Mouse (Mus musculus): Measurements from ENCODE around the gene Slf2. TPM values are rescaled to one million over a fixed set of nuclear protein-coding genes. Genes with fewer than 3 reads are reported as not detected.

The Slf2 gene
- total RNA-seq, 2 experiments from 2014 or later = 21.4 to 23.3 TPM

DNA sequence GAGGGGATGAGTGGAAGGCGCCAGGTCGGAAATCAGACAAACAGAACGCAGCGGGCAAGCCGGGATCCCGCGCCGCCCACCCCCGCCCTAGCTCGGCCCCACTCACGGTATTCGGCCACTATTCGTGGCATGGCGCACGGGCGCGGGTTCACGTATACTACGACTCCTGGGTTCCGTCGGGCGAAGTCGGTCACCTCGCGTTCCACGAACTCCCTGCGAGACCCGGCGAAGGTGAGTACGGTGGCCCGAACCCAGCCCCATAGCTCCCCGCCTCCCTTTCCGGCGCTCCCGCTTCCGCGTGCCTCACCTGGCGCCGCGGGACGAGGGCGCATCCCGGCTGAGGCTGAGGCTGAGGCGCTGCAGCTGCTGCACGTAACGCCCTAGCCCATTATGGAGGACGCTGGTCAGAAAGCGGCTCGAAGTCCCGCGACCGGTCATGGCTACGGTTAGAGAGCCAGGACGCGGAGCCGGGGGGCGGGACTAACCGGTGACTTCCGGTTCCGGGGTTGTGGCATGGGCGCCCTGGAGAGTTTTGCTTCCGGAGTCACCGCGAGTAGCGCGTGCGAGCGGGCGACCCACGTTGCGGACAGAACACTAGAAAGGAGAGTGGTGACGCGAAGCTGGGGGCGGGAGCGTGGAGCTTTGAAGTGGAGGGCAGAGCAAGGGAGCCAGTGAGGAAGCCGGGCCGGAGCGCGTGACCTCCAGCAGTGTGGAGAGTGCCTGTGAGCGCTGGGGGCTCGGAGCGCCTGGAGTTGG, 75.2 kb downstream of the Slf2 start, which contains the start of gene Mrpl43:
Gene Mrpl43, minus strand, starts transcription at position 486 of the 756 bp plus-strand sequence.
- peak; percentile 97 to 99 for DNase-seq
- intact Hi-C loops (cut with DNase I) = loop anchor here (5.0 kb wide), 1 partner anchor 74 kb away; the partner anchor contains the start of gene Slf2

DNA sequence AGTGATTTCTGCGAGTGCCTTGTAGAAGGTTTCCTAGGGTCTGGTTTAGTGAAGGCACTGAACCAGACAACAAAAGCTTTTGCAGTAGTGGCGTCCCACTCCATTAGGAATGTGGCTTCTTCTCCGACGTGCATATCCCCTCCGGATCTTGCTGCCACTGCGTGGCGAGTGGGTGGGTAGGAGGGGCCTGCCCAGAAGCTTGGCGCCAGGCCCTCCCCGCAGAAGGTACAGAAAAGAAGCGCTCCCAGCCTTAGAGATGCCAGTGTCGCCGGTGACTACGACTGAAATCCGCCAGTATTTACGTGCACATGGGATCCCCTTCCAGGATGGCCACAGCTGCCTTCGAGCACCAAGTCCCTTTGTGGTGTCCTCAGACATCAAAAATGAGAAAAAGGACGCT, 76.1 kb downstream of the Slf2 start:
- no peak for DNase-seq
- intact Hi-C loops (cut with DNase I) = loop anchor here (5.0 kb wide), 1 partner anchor 75 kb away; the partner anchor contains the start of gene Slf2

DNA sequence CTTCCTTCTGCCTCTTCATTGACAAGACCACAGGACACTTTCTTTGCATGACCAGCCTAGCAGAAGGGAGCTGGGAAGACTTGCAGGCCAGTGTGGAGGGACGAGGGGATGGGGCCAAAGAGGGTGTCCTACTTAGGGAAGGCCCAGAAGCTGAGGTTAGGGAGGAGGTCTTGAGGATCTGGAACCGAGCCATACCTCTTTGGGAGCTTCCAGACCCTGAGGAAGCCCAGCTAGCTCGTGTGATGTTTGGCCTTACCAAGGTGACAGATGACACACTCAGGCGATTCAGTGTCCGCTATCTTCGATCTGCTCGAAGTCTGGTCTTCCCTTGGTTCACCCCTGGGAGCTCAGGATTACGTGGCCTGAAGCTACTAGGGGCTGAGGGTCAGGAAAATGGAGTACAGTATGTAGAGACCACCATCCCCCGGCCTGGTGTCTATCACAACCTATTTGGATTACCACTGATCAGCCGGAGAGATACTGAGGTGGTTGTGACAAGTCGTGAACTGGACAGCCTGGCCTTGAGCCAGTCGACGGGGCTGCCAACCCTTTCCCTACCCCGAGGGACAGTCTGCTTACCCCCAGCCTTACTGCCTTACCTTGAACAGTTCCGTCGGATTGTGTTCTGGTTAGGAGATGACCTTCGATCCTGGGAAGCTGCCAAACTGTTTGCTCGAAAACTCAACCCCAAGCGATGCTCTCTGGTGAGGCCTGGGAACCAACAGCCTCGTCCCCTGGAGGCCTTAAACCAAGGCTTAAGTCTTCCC, 76.7 kb downstream of the Slf2 start:
- intact Hi-C loops (cut with DNase I) = loop anchor here (5.0 kb wide), 1 partner anchor 75 kb away; the partner anchor contains the start of gene Slf2
- peak in 1 of 2 experiments; percentile 10 for DNase-seq

DNA sequence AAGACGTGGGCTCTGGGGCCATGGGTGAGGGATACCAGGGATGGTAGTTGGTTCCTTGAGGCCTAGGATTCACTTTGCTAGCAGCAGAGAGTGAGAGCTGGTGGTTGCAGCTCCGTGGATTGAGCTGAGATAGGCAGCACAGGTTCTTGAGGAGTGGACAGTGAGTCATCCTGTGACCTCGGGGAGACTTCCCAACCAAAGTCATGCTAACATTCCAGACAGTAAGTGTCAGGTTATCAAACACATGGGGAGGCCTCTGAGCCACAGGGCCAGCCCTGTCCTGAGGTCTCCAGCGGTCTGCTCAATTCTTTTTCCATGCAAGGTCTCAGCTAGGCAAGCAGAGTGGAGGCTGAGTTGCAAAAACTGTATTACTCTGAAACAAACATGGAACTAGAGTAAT, 79.7 kb downstream of the Slf2 start:
- intact Hi-C loops (cut with DNase I) = no loop called here
- DNase-seq = no peak

DNA sequence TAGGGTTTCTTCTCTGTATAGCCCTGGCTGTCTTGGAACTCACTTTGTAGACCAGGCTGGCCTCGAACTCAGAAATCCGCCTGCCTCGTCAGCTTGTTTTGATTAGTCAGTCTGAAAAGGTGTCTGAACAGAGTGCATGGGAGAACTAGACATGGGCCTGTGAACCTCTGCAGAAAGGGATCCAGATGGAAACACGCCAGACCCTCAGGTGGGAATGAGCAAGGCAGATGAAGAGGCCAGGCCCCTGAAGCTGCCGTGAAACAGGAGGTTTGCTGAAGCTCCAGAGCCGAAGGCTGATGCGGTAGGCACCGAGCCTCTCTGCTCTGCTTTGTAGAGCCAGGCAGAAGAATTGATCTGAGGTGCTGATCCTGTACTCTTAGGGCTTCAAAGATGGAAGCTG, 81.3 kb downstream of the Slf2 start:
- intact Hi-C loops (cut with DNase I) = loop anchor here (1.0 kb wide), 1 partner anchor 19 kb away; no protein-coding TSS in a partner anchor
- DNase-seq = peak in 1 of 2 experiments; percentile 5

DNA sequence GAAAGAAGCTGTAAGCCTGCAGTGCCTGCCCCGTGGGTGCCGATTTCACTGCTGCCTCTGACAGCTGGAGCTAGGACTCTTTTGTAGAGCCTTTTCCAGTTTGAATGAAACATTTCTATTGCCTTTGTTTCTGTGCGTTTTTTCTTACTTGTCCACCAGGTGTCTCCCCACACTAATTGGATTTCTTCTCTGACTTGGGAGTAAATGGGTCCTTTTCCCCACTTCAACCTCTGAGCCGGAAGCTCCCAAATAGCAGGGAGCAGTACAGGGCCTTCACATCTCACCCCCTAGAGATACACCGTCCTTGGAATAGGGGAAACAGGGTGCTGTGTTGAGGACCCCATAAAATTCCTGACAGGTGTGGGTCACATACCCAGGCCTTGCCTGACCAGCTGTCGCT, 81.7 kb downstream of the Slf2 start:
- DNase-seq = peak in 1 of 2 experiments; percentile 28
- intact Hi-C loops (cut with DNase I) = loop anchor here (1.0 kb wide), 1 partner anchor 19 kb away; no protein-coding TSS in a partner anchor

DNA sequence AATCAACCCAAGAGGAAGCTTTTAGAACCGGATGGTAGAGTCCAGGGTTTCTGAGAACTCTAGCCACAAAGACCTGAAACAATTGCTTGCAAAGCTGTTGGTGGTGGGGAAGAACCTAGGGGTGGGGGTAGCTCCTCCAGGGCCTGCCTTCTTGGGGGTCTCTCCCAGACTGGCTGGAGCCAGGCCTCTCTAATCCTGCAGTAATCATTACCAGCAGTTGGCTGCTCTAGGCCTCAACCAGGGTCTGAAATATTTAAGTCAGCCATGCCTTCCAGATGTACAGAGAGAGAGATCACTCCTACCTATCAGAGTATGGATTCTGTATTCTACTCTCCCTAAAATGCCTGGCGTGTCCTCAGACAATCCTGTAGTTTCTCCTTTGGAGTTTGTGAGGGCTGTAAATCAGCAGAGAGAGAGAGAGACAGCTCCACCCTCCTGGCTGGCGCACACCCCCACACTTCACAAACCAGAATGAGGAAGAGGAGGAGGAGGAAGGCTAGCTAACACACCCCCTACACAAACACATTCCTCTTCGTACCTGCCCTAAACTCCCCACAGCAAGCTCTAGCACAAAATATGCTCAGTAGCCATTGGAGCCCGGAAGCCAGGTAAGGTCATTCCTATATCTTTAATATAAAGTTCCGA, 82.8 kb downstream of the Slf2 start:
- DNase-seq = no peak
- intact Hi-C loops (cut with DNase I) = no loop called here

DNA sequence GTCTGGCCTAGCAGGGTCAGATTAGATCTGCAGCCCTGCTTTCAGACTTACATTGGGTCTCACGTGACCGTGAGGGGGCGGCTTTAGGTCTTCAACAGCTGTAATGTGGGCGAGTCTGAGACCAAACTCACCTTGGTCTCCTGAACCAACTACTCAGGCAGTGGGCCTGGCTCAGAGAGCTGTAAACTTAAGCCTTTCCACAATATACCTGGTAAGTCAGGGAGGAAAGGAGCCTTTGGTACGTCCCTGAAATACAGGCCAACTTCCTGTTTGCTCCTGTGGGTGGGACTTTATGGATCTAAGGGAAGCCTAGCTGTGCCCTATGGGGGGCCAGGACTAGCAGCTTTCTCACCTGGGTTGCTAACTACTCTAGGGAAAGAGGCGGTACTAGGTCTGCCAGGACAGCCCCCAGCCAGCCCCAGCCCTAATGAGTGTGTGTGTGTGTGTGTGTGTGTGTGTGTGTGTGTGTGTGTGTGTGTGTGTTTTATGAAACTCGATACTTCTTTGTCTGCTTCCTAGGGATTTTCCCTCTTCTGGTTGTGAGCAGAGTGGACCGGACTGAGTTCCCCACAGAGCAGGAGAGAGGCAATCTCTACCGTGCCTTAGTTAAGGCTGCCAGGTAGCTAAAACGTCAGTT, 83.5 kb downstream of the Slf2 start, which contains the start of gene Lzts2:
Gene Lzts2, plus strand, starts transcription at position 80 of the 637 bp plus-strand sequence.
- intact Hi-C loops (cut with DNase I) = no loop called here
- peak; percentile 15 to 21 for DNase-seq

DNA sequence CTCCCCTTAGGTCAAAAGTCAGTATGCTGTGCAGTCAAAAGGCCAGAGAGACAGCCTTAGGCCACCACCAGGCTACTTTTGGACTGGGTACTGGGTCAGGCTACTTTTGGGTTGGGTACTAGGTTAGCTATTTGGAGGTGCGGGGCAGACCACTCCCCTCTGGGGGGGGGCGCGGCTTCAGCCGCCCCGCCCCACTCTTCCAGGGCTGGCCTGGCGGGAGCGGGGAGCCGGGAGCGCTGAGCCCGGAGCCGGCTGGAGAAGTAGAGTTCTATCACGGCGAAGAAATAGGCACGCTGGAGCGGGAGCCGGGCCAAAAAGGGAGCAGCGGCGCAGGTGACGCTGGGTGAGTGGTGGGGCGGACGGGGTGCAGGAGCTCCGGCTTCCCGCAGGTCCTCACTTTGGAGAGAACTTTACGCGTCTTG, 84.0 kb downstream of the Slf2 start:
- intact Hi-C loops (cut with DNase I) = loop anchor here (5.0 kb wide), 2 partner anchors 62 to 1382 kb away; partner anchors contain the start of genes Actr1a, Kazald1 and Sufu

DNA sequence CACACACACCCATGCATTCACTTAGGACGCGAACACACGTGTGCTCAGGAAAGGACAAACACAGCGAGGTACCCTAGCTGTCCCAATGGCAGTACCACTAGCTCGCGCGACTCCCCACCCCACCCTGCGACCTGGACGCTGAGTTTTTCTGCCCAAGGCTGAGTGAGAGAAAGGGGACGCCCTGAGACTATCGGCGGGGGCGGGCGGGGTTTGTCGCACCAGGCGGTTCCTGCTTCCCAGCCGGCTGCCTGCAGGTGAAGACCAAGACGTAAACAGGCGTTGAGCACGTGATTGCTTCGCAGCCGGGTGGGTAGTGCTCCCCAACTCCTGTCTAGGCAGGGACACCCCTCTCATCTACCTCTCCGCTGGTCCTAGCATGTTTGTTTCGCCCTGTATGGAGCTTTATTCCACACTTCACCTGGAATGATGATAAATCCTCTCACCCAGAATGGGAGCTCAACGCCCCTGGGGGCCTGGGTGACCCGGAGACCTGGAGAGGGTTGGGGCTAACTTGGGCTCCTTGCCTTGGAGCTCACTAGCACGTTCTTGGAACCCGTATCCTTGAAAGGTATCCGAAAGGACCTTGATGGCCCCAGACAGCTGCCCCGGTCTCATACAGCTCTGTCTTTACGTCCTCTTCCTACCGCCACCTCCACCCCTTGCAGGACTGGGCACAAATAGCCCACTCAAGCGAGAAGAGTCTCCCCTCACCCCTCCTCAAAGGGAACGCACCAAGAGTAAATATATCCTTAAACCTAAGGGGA, 84.7 kb downstream of the Slf2 start:
- intact Hi-C loops (cut with DNase I) = loop anchor here (5.0 kb wide), 2 partner anchors 62 to 1382 kb away; partner anchors contain the start of genes Actr1a, Kazald1 and Sufu
- peak; percentile 66 to 78 for DNase-seq

More for the DNA sequence above, 84.0 kb downstream of the Slf2 start:
- DNase-seq = peak; percentile 71 to 78

DNA sequence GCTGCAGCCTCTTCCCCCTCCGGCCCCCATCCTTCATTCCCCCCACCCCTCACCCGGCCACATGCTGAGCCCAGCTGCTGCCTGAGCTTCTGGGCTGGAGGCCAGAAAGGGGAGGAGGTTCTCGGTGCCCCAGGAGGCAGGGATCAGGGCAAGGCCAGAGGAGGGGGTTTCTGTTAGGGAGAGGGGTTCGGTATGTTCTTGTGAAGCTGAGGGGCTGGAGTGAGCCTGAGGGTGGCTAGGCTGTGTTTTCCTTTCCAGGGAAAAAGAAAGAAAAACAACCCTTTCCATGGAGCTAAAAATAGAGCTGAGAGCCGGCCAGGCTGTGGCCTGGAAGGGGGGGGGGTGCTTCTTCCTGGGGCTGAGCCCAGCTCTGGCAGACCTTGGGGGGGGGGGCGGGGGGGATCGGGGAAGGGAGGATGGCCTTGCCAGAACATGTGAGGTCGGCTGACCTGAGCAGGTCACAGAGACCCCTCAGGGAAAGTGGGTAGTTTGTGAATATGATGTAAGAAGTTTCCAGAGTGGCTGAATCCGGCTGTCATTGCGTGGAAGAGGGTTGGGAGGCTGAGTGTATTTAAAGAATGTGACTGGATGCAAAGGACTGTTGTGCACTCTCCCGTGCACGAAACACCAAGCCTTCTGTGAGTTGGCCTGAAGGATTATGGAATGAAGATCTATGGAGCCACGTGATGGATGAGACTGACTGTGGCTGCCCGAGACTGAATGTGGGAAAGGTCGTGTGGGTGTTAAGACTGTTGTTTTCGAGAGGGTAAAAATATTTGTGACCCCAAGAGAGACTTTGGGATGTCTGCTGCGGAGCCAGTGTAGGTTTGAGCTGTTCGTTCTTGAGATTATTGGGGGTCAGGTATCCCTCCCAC, 85.6 kb downstream of the Slf2 start:
- peak; percentile 81 to 87 for DNase-seq
- intact Hi-C loops (cut with DNase I) = loop anchor here (5.0 kb wide), 2 partner anchors 61 to 1381 kb away; partner anchors contain the start of genes Actr1a, Kazald1 and Sufu

DNA sequence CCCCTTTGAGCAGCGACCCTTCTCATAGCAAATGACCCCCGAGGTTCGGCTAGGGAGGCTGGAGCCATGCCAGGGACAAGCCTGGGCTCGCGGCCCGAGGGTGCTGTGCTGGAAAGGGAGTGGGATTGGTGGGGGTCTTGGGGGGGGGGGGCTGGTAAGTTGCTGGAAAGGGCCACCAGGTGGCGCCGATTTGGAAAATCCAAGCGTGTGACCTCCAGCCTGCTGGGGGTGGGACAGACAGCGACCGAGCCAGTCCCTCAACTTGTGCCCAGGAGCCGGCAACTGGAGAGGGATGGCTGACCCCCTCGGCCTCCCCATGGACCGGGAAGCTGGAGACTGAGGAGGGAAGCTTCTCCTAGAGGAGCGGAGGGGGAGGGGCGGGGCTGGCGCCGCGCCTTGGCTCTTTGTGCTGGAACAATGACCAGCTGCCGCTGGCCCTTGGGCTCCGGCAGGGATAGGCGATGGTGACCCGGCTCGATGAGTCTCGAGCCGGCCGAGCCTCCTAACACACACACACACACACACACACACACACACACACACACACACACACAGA, 86.3 kb downstream of the Slf2 start:
- peak; percentile 85 to 90 for DNase-seq
- intact Hi-C loops (cut with DNase I) = loop anchor here (5.0 kb wide), 2 partner anchors 60 to 1380 kb away; partner anchors contain the start of genes Actr1a, Kazald1 and Sufu

DNA sequence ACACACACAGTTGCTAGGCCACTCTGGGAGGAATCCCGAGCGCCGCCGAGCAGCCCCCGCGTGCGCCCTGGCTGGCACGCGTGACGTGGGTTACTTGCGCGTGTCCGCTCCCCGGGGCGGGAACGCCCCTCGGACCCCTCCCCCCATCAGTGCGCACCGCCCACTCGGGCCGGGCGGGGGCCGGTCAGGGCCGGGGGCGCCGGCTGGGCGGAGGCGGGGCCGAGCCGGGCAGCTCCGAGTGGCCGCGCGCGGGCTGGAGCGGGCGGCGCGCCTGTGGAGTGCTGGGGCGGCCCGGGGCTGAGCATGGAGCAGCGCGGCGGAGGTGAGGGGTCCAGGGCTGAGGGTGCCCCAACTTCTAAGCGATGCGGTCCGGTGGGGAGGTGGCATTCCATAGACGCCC, 87.0 kb downstream of the Slf2 start:
- peak; percentile 87 to 93 for DNase-seq
- intact Hi-C loops (cut with DNase I) = loop anchor here (5.0 kb wide), 2 partner anchors 59 to 1379 kb away; partner anchors contain the start of genes Actr1a, Kazald1 and Sufu

DNA sequence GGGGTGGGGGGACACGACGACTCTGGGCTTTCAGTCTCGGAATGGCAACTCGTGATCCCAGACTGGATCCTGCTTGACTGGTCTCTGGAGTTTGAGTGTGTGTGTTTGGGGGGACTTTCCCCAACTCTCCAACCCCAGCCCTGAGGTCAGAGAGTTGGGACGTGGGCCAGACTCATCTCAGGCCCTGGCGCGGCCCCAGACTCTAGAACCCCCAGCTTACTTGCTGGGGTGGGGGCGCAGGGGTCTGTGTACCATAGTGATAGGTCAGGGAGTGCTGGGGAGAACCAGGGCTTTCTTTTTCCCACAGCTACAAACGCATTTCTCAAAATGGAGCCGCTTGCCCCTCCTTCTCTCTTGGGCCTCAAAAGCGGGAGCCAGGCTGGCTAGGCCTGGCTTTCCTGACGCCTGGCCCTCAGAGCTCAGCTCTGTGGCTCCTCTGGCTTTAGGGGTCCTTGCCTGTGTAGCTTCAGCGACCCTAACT, 87.4 kb downstream of the Slf2 start:
- intact Hi-C loops (cut with DNase I) = loop anchor here (5.0 kb wide), 2 partner anchors 59 to 1379 kb away; partner anchors contain the start of genes Actr1a, Kazald1 and Sufu
- DNase-seq = peak; percentile 53 to 63

DNA sequence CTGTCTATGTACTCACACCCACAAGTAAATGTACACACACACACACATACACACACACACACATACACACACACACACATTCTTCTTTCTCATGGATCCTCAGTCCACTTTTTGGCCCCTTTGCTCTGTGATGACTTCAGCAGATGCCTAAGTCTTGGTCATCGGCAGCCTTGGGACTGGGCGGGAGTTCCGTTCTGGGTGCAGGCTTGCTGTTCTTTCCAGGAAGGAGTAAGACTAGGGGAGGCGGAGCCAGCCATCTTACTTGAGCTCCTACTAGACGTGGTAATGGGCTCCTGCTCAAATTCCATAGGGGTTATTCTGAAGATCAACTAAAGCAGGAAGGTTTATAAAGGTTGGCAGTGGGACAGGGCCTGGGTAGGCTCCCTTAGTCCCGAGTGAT, 89.4 kb downstream of the Slf2 start:
- peak; percentile 70 to 71 for DNase-seq
- intact Hi-C loops (cut with DNase I) = no loop called here

DNA sequence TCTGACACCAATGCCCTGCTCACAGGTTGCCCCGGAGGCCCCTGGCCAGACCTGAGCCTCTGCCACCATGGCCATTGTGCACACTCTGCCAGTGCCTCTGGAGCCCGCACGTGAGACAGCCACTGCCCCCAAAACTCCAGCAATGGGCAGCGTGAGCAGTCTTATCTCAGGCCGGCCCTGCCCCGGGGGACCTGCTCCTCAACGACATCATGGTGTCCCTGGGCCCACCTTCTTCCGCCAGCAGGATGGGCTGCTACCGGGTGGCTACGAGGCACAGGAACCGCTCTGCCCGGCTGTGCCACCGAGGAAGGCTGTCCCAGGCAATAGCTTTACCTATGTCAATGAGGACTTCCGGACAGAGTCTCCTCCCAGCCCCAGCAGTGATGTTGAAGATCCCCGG, 90.4 kb downstream of the Slf2 start:
- intact Hi-C loops (cut with DNase I) = no loop called here
- DNase-seq = peak in 1 of 2 experiments; percentile 16

DNA sequence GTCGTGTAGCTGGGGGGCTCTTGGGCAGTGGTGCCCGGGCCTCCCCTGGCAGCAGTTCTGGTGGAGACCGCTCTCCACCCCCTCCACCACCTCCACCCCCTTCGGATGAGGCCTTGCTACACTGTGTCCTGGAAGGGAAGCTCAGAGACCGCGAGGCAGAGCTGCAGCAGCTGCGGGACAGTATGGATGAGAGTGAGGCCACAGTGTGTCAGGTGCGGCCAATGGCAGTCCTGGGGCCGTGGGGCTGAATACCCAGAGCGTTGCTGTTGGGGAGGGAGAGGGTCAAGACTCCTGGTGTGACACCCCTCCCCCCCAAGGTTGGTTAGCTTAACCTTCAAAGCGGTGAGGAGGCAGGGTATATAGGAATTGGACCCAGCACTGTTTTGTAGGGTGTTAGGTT, 93.0 kb downstream of the Slf2 start:
- no peak for DNase-seq
- intact Hi-C loops (cut with DNase I) = no loop called here
